In the genomic region with DNA sequence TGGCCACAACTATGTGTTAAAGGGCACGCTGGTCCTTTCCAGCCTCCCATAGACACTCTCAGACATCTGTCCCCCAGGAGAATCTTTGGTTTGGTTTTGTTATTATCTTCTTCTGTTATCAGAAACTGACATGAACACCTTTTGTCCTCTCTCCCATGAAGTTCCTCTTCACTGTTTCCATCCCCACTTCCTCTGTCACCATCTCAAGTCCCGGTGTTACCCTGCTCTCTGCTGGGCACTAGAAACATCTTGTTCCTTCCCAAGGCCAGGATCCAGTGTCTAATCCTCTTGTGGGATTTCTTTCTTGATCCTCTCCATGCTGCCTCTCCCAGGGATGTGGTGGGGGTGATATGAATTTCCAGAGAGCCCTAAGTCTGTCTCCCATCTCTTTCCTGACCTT, we compare ENCODE assay signal across 19 mouse cellular contexts.
"Had no signal": no experiment of that assay in that cellular context is flagged by ENCODE, and none has a peak within 500 bp of the region (broad histone marks: within the 10 kb centered on the region; RNA-seq: fewer than 3 reads in every experiment).

No protein-coding gene starts in this region.

- DNase-seq: lung, adult 2 months; lung, postnatal 14 days; lung, postnatal 36 days; midbrain, embryonic 14.5 days; right cerebral cortex, postnatal 14 days; right cerebral cortex, postnatal 4 days; spleen, adult 18-20 months; thymus, adult 18-20 months; thymus, postnatal 14 days; thymus, postnatal 36 days had no signal

- H3K4me3 ChIP-seq: lung, embryonic 15.5 days; midbrain, embryonic 10.5 days; midbrain, embryonic 12.5 days; neural tube, embryonic 12.5 days; stomach, embryonic 15.5 days had no signal

- H3K4me2 ChIP-seq: lung, embryonic 15.5 days; midbrain, embryonic 12.5 days; neural tube, embryonic 12.5 days; stomach, embryonic 15.5 days had no signal

- ATAC-seq: lung, postnatal 0 days had no signal

- H3K9ac ChIP-seq: liver, embryonic 14.5 days; lung, embryonic 15.5 days; midbrain, embryonic 12.5 days; neural tube, embryonic 12.5 days; stomach, embryonic 15.5 days had no signal

- H3K27me3 ChIP-seq: lung, embryonic 15.5 days; midbrain, embryonic 12.5 days; neural tube, embryonic 12.5 days; stomach, embryonic 15.5 days had no signal

- H3K9me3 ChIP-seq: lung, embryonic 15.5 days; midbrain, embryonic 10.5 days; midbrain, embryonic 12.5 days; neural tube, embryonic 12.5 days; stomach, embryonic 15.5 days had no signal

- H3K36me3 ChIP-seq: lung, embryonic 15.5 days; midbrain, embryonic 10.5 days; midbrain, embryonic 12.5 days; neural tube, embryonic 12.5 days; stomach, embryonic 15.5 days had no signal

- H3K4me1 ChIP-seq: lung, embryonic 15.5 days; midbrain, embryonic 10.5 days; midbrain, embryonic 12.5 days; neural tube, embryonic 12.5 days; stomach, embryonic 15.5 days had no signal

- H3K27ac ChIP-seq: liver, embryonic 14.5 days; lung, embryonic 15.5 days; macrophage; midbrain, embryonic 10.5 days; midbrain, embryonic 12.5 days; neural tube, embryonic 12.5 days; stomach, embryonic 15.5 days; stomach, postnatal 0 days had no signal
